Mouse (Mus musculus) heart, embryonic 11.5 days (tissue): ENCODE measurements at regions not wholly inside any gene's neighbourhood (a gene's known extent, or its start where the extent isn't known, plus 50 kb on each side); places are given as distances from the start of the nearest gene placed in this dataset.

Source experiments
- ATAC-seq: fragments of 200-750 bp; cut with Nextera tagmentation; replicated peaks from 2 replicates; pipeline ENCODE4 v1.8.0; 2017; ENCODE audit warnings: moderate library complexity; ENCODE audit not compliant: insufficient number of reproducible peaks, low FRiP score, low TSS enrichment
- H3K27ac ChIP-seq: fragments of 300-500 bp; sonication (generic); 2 replicates; pipeline ENCODE4 v1.5.1; 2014; ENCODE audit warnings: mild to moderate bottlenecking, low read depth, low read length
- H3K27me3 ChIP-seq: fragments of 300-500 bp; sonication (generic); 2 replicates; pipeline ENCODE4 v1.6.1; 2014; ENCODE audit warnings: mild to moderate bottlenecking, low read length, mixed read lengths; ENCODE audit not compliant: control insufficient read depth, insufficient read depth
- H3K36me3 ChIP-seq: fragments of 300-500 bp; sonication (generic); 2 replicates; pipeline ENCODE4 v1.6.1; 2014; ENCODE audit warnings: mild to moderate bottlenecking, low read length, moderate library complexity, mixed read lengths; ENCODE audit not compliant: control insufficient read depth, insufficient read depth
- H3K4me1 ChIP-seq: fragments of 300-500 bp; sonication (generic); 2 replicates; pipeline ENCODE4 v1.6.1; 2014; ENCODE audit warnings: low read length; ENCODE audit not compliant: control insufficient read depth, insufficient read depth
- H3K4me2 ChIP-seq: fragments of 300-500 bp; sonication (generic); 2 replicates; pipeline ENCODE4 v1.6.1; 2014; ENCODE audit warnings: mild to moderate bottlenecking, moderate library complexity
- H3K4me3 ChIP-seq: fragments of 300-500 bp; sonication (generic); 2 replicates; pipeline ENCODE4 v1.5.1; 2014; ENCODE audit warnings: low read depth, low read length
- H3K9ac ChIP-seq: fragments of 300-500 bp; sonication (generic); 2 replicates; pipeline ENCODE4 v1.6.1; 2014; ENCODE audit warnings: mild to moderate bottlenecking, low read depth, low read length, moderate library complexity
- H3K9me3 ChIP-seq: fragments of 300-500 bp; sonication (generic); replicated peaks from 2 replicates; pipeline ENCODE4 v1.6.1; 2016; ENCODE audit warnings: low read length; ENCODE audit not compliant: control insufficient read depth
- WGBS: fragments of 180-500 bp; shearing (Covaris S2); extraction: QIAGEN DNeasy Blood & Tissue Kit; methylation state at CpG from one replicate; pipeline ENCODE4 v1.1.7; 2014; ENCODE audit not compliant: insufficient replicate concordance; 5-methylcytosine and 5-hydroxymethylcytosine counted together

- Histone ChIP-seq H3K36me3 (no peaks in the 10 kb centered on the region), H3K9me3 (no peaks in the 10 kb centered on the region), H3K4me1 (no peaks in the 10 kb centered on the region), H3K27ac (no peak overlapping the region), H3K4me2 (no peak overlapping the region), H3K9ac (no peak overlapping the region), H3K4me3 (no peak overlapping the region), H3K27me3 (no peaks in the 10 kb centered on the region)
- no peak for ATAC-seq
- 74% methylated on average over 4 of the region's 4 CpGs for WGBS
These were observed 191.3 kb downstream of the Gm11011 start for GRCm38 (mm10) chr2:169396294-169396693.

- Histone ChIP-seq H3K9me3 (no peaks in the 10 kb centered on the region), H3K36me3 (no peaks in the 10 kb centered on the region), H3K4me2 (no peak overlapping the region), H3K27ac (no peak overlapping the region), H3K27me3 (no peaks in the 10 kb centered on the region), H3K4me1 (no peaks in the 10 kb centered on the region), H3K9ac (no peak overlapping the region), H3K4me3 (no peak overlapping the region)
- WGBS, result 78% methylated on average over 4 of the region's 4 CpGs
- no peak for ATAC-seq
These were observed 197.9 kb downstream of the Gm11011 start for GRCm38 (mm10) chr2:169389611-169390010.

DNA sequence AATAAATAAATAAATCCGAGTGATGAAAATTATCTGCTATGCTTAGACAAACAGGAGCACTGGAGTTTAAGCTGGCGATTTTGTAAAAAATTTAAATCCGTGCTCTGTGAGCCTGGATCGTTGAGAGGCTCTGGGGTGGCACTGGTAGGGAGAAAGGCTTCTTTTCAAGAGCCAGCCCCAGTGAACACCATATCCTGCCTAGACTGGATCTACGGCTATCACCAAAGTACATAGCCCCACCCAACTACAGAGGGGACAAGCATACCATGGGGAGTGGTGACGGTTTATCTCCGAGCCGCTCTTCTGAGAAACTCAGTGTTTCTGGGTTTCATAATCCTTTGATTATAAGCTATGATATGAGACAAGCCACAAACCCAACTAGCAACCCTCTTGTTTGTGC is 199.0 kb downstream of the Gm11011 start:
- peaks cover 2% of the 10 kb centered on the region; the same call in 1 of the 2 replicates for H3K9me3 ChIP-seq
- no peak overlapping the region for H3K4me2 ChIP-seq
- H3K27me3 ChIP-seq, result no peaks in the 10 kb centered on the region
- no peak overlapping the region for H3K27ac ChIP-seq
- 76% methylated on average over 8 of the region's 8 CpGs for WGBS
- H3K4me1 ChIP-seq, result no peaks in the 10 kb centered on the region
- no peaks in the 10 kb centered on the region for H3K36me3 ChIP-seq
- H3K4me3 ChIP-seq, result no peak overlapping the region
- no peak overlapping the region for H3K9ac ChIP-seq
- no peak for ATAC-seq

- Histone ChIP-seq H3K9ac (no peak overlapping the region), H3K27me3 (no peaks in the 10 kb centered on the region), H3K4me3 (no peak overlapping the region), H3K4me1 (no peaks in the 10 kb centered on the region), H3K4me2 (no peak overlapping the region), H3K27ac (no peak overlapping the region), H3K36me3 (no peaks in the 10 kb centered on the region), H3K9me3 (peaks cover 2% of the 10 kb centered on the region; the same call in 1 of the 2 replicates)
- 75% methylated on average over 23 of the region's 23 CpGs for WGBS
- ATAC-seq, result no peak
These were observed 199.6 kb downstream of the Gm11011 start for GRCm38 (mm10) chr2:169387765-169388518.

DNA sequence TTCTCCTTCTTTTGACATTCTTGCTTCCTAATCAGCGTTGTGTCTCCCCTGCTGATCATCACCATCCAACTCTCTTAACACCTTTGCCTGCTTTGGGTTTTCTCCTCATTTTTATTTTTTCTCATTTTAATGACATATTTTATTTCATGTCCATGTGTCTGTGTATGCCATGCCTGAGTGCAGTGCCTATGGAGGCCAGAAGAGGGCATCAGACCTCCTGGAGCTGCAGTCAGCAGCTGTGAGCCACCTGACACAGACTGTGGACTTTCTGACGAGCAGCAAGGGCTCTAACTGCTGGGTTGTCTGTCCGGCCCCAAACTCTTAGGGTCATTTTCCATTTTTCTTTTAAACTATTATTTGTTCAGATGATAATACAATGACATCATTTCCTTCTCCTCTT is 203.8 kb downstream of the Gm11011 start:
- no peaks in the 10 kb centered on the region for H3K27me3 ChIP-seq
- no peaks in the 10 kb centered on the region for H3K4me1 ChIP-seq
- H3K27ac ChIP-seq, result no peak overlapping the region
- H3K4me2 ChIP-seq, result no peak overlapping the region
- H3K9me3 ChIP-seq, result peaks cover 2% of the 10 kb centered on the region; the same call in 1 of the 2 replicates
- H3K4me3 ChIP-seq, result no peak overlapping the region
- H3K9ac ChIP-seq, result no peak overlapping the region
- WGBS, result 78% methylated on average over 3 of the region's 3 CpGs
- no peaks in the 10 kb centered on the region for H3K36me3 ChIP-seq
- ATAC-seq, result no peak

- Histone ChIP-seq H3K9ac (no peak overlapping the region), H3K4me1 (0 out of 2 replicates have a peak, but pooled peaks cover 2% of the 10 kb centered on the region), H3K9me3 (peaks cover 5% of the 10 kb centered on the region; the same call in 1 of the 2 replicates), H3K27me3 (no peaks in the 10 kb centered on the region), H3K4me3 (no peak overlapping the region), H3K27ac (no peak overlapping the region), H3K4me2 (no peak overlapping the region), H3K36me3 (no peaks in the 10 kb centered on the region)
- ATAC-seq, result no peak
- 82% methylated on average over 7 of the region's 7 CpGs for WGBS
These were observed 214.5 kb downstream of the Gm11011 start for GRCm38 (mm10) chr2:169373069-169373468.

DNA sequence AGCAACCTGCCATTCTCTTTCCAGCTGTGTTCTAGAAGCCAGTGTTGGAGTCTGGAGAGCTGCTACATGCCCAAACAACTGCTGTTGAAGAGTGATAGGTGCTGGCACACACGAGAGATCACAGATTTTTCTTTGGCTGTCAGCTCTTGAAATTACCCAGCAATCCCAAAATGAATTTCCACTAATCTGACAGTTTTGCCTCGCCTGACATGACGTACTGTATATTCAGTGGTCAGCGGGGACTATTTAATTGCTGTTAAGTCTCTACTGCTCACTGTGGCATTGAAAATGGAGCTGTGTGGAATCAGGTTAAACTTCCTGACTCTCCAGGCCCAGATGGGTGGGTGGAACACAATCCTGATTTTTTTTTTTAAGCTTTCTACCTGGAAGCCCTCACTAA is 222.5 kb downstream of the Gm11011 start:
- no peaks in the 10 kb centered on the region for H3K36me3 ChIP-seq
- no peaks in the 10 kb centered on the region for H3K9me3 ChIP-seq
- no peak overlapping the region for H3K27ac ChIP-seq
- no peak overlapping the region for H3K4me3 ChIP-seq
- 0 out of 2 replicates have a peak, but pooled peaks cover 2% of the 10 kb centered on the region for H3K4me1 ChIP-seq
- no peaks in the 10 kb centered on the region for H3K27me3 ChIP-seq
- ATAC-seq, result no peak
- H3K4me2 ChIP-seq, result no peak overlapping the region
- H3K9ac ChIP-seq, result no peak overlapping the region
- 73% methylated on average over 4 of the region's 4 CpGs for WGBS

DNA sequence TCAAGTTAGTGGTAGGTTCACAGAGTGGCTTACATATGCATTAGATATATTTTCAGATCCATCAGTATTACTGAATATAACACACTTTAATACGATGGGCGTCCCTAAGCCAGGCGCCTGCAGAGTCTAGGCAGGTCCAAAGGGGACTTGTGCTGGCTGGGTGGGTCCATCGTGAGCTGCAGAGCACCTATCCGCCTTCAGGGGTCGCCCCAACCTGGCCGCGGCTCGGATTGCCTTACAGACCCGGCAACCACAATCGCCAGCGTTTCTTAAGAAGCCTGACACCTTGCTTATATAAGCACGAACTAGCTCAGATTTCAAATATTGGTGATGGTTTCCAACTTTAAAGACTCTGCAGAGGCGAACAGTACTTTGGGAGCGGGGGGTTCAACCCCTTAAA is 227.3 kb downstream of the Gm11011 start:
- Histone ChIP-seq H3K27me3 (no peaks in the 10 kb centered on the region), H3K27ac (no peak overlapping the region), H3K4me2 (peak overlapping the region; percentile 55), H3K4me3 (peak overlapping the region; percentile 14; the same call in 1 of the 2 replicates), H3K36me3 (no peaks in the 10 kb centered on the region), H3K9me3 (no peaks in the 10 kb centered on the region), H3K4me1 (no peaks in the 10 kb centered on the region), H3K9ac (no peak overlapping the region; the same call in 1 of the 2 replicates)
- no peak for ATAC-seq
- WGBS, result 11% methylated on average over 15 of the region's 15 CpGs

GRCm38 (mm10) chr2:169357400-169357799 is 230.1 kb downstream of the Gm11011 start:
- Histone ChIP-seq H3K36me3 (no peaks in the 10 kb centered on the region), H3K4me2 (no peak overlapping the region), H3K9me3 (no peaks in the 10 kb centered on the region), H3K27ac (no peak overlapping the region), H3K27me3 (no peaks in the 10 kb centered on the region), H3K4me3 (no peak overlapping the region), H3K4me1 (no peaks in the 10 kb centered on the region), H3K9ac (no peak overlapping the region)
- 51% methylated on average over 10 of the region's 10 CpGs for WGBS
- no peak for ATAC-seq
